Mouse (Mus musculus) layer of hippocampus, postnatal 25 days (tissue): Measurements from ENCODE around the gene Dusp9. TPM values are rescaled to one million over a fixed set of nuclear protein-coding genes. Genes with fewer than 3 reads are reported as not detected.

Experiments
- DNase-seq, 2 experiments: peaks; one replicate each; pipeline ENCODE4 v3.0.0; 2022; ENCODE audit warnings: mixed read lengths in 2 of 2, low spot score in 1 of 2; ENCODE audit errors: extremely low spot score in 1 of 2
- total RNA-seq, 2 experiments: library from RNA; stranded (reverse); gene quantifications; 2 replicates each; pipeline ENCODE4 v1.2.3; 2021

Dusp9 gene
- total RNA-seq, result under 1 TPM; 0.47 to 0.54 TPM

- no peak for DNase-seq
Measured at GRCm38 (mm10) chrX:73639255-73639675, at the start of gene Dusp9. TSS of gene Dusp9 (plus strand) at chrX:73639419.

GRCm38 (mm10) chrX:73593212-73593611 is 46.0 kb upstream of the Dusp9 start:
- DNase-seq, result no peak

- DNase-seq, result no peak
Measured at GRCm38 (mm10) chrX:73594451-73595121, 44.6 kb upstream of the Dusp9 start.

GRCm38 (mm10) chrX:73595297-73595938 is 43.8 kb upstream of the Dusp9 start:
- DNase-seq, result no peak

GRCm38 (mm10) chrX:73601456-73601855 is 37.8 kb upstream of the Dusp9 start:
- no peak for DNase-seq

DNA sequence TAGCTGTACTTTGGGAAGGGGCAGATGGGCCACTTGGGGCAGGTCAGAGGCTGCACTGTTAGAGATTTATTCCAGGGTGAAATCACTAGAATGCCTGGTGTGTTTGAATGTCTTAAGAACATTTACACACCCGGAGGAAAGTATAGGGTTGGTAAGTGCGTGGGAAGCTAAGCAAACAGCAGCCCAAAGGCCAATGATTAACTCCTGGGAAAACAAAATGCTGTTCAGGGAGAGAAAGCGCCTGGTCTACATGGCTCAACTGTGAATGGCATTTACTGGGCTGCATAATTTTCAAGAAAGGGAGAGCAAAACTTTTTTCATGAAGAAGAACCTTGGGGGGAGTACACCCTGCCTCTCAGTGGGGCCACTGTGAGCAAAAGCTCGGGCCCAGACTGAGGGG is 25.6 kb upstream of the Dusp9 start:
- DNase-seq, result no peak

DNA sequence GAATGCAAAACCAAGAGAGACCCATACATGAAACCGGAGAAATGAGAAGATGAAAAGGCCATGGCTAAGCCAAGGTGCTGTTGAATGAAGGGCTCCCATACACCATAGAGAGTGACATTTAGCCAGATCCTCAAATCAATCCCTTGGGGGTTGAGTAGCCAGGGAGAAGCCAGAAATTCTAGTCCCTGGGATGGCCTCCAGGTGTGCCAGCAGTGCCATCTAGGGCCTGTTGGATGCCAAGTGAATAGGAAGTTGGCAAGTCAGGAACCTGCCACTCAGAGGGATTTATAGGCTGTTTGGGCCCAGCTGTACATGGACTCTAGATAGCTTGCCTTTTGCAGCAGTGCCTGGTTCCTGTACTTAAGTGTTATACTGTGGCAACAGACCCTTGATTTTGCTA is 23.3 kb upstream of the Dusp9 start:
- no peak for DNase-seq

GRCm38 (mm10) chrX:73619401-73619800 is 19.8 kb upstream of the Dusp9 start:
- no peak for DNase-seq

DNA sequence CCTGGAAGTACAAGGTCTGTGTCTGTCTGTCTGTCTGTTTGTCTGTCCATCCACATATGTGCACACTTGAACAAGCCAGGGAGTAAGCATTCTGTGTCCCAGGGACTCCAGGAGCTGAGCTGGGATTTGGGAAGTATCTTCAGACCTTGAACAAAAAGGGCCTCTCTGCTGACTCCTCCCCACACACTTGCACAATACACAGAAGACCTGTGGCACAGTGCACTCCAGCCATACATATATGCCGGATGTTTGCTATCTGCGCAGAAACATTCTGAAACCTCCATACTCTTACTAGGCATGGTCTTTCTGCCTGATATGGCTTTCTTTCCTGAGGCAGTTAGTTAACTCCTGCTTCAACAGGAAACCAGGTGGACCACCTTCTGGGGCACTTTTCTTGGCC is 19.3 kb upstream of the Dusp9 start:
- no peak for DNase-seq

DNA sequence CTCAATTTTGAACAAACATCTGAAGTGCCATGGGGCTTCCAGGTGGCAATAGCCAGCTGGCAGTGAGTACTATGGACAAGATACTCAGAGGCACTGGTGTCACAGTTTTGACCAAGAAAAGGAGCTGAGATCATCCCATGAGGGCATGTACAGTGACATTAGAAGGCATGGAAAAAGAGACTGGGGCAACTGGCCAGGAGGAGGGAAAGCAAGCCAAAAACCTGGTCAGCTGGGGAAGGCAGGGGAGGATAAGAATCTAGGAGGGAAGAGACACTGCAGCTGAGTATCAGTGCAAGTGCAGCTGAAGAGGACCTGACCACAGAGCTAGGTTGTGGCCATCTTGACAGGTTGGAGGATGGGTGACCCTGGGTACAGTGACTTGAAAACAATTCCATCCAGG is 12.2 kb upstream of the Dusp9 start:
- no peak for DNase-seq

DNA sequence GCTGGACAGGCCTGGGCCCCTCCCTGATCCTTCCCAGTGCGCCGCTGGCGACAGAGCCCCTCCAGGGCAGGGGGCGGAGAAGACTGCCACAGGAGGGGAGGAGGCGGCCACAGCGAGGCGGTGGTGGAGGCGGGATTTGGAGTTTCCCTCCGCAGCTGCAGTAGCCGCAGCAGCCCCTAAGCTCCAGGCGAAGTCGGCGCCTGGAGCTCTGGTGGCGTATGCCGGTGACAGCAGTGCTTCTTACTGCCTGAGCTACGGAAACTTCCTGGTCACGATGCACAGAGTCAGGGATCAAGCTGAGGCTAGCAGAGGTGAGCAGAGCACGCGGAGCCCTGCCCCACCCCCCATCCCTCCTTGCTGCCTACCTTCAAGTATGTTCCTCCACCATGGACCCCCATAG is 3.8 kb upstream of the Dusp9 start:
- no peak for DNase-seq

- no peak for DNase-seq
Measured at GRCm38 (mm10) chrX:73637415-73637814, 1.8 kb upstream of the Dusp9 start.

GRCm38 (mm10) chrX:73639901-73640469 is 766 bp downstream of the Dusp9 start:
- DNase-seq, result no peak

DNA sequence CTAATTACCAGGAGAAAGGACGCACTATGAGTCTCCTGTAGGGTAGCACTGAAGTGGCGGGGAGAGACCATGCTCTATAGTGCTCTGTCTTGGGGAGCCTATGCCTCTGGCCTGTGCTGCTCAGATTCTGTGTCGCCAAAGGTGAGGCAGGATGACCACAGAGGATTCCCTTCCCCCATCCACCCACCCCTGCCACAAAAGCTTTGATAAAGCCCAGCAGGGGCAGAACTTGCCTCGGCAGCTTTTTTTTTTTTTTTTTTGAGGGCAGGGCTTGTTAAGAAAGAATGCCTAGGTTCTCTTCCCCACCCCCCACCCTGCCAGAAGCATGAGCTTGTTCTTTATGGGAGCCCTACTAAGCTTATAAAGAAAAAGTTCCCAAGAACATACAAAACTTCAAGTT is 5.9 kb downstream of the Dusp9 start:
- DNase-seq, result no peak

DNA sequence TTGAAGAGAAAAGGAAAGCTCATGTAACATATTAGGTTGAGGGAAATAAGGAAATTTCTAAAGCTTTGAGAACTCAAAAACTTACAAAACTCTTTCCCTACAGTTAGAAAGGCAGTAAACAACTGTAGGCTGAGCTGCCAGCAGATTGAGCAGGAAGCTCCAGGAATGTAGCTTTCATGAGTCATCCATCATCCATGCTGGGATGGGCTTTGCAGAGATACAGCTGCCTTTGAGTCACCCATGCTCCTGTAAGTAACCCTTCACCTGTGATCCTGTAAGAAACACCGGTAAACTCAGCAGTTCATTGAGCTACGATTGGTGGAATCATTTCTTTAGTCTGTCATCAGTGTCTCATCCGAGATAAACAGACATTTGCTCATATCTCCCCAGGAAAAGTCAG is 11.7 kb downstream of the Dusp9 start:
- DNase-seq, result no peak

- DNase-seq, result no peak
Measured at GRCm38 (mm10) chrX:73653392-73653791, 14.2 kb downstream of the Dusp9 start.

DNA sequence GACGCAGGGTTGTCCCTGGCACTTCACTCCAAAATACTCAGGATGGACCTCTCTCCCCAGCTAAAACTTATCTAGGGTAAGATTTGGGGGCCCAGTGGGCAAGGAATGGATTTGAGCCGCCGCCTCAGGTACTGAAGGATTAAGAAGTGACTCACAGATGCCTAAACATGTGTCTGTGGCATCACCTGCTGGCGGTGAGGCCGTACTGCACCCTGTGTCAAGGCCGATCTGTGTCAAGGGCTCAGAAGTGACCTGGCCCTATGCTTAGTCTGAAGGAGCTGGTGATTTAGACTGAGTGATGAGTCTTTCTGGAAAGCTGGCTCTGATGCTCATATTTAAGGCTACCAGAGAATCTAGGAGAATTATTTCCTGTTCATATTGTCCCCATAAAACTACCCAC is 15.0 kb downstream of the Dusp9 start:
- DNase-seq, result no peak

DNA sequence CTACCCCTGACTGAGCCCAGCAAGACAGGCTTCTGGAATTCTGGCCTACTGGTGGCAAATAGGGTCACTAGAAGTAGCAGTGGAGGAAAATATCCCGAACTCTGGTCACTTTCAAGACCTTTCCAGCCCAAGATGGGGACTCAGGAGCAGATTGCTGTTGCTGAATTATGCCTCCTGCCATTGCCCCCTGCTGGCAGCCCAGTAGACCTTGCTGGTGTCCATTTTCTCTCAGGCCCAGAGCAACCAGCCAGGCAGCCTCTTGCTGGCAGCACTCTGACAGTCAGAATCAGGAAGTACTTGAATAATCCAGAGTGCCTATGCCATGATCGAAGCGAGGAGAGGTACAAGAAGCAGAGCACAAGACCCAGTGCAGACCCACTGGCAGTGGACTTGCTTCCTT is 16.3 kb downstream of the Dusp9 start:
- no peak for DNase-seq

GRCm38 (mm10) chrX:73658391-73658790 is 19.2 kb downstream of the Dusp9 start:
- DNase-seq, result no peak

- DNase-seq, result peak in 1 of 2 experiments; percentile 36
Measured at GRCm38 (mm10) chrX:73658936-73659574, 19.8 kb downstream of the Dusp9 start.

GRCm38 (mm10) chrX:73659575-73660283 is 20.5 kb downstream of the Dusp9 start, which contains the start of gene Pnck:
TSS of gene Pnck (minus strand) at chrX:73660117.
- DNase-seq, result no peak
